In genomic region chrX:10498580-10498979, GRCm38 (mm10) we compare ENCODE assay signal across 27 mouse cellular contexts. TPM values are rescaled to one million over a fixed set of nuclear protein-coding genes. Genes with fewer than 3 reads are reported as not detected.
A peak's percentile ranks its signal among the peaks of the same experiment; 100 is the strongest.
DNase-seq lines count a peak whose midpoint lies in the region; ATAC-seq and TF ChIP-seq lines count a peak whose summit lies in the region.
"Had no signal": no experiment of that assay in that cellular context is flagged by ENCODE, and none has a peak within 500 bp of the region (broad histone marks: within the 10 kb centered on the region; RNA-seq: fewer than 3 reads in every experiment).

No protein-coding gene starts in this region.

- H3K4me3 ChIP-seq in intestine, embryonic 16.5 days (ENCODE audit: low read length) = no peak overlapping the region
- no peak overlapping the region for H3K4me3 ChIP-seq in kidney, postnatal 0 days (replicated peaks; ENCODE audit: low read depth, low read length)
- H3K4me3 ChIP-seq in liver, postnatal 0 days (ENCODE audit: low read depth, low read length) = no peak overlapping the region
- no peak overlapping the region for H3K4me3 ChIP-seq in midbrain, embryonic 10.5 days
- H3K4me3 ChIP-seq in lung, postnatal 0 days (ENCODE audit: low read depth, low read length) = no peak overlapping the region
- H3K4me3 ChIP-seq: forebrain, embryonic 12.5 days; heart, embryonic 15.5 days; limb, embryonic 13.5 days; lung, embryonic 15.5 days; midbrain, embryonic 15.5 days; myocyte; neural tube, embryonic 13.5 days had no signal

- peak overlapping the region; percentile 81 for H3K27ac ChIP-seq in intestine, embryonic 16.5 days (ENCODE audit: low read length)
- H3K27ac ChIP-seq in kidney, postnatal 0 days = no peak overlapping the region
- H3K27ac ChIP-seq in liver, postnatal 0 days (ENCODE audit: low read depth) = no peak overlapping the region; the same call in 1 of the 2 replicates
- no peak overlapping the region for H3K27ac ChIP-seq in midbrain, embryonic 10.5 days (replicated peaks)
- H3K27ac ChIP-seq in lung, postnatal 0 days (ENCODE audit: low read length) = no peak overlapping the region
- H3K27ac ChIP-seq: forebrain, embryonic 12.5 days; heart, embryonic 15.5 days; hindbrain, embryonic 14.5 days; limb, embryonic 13.5 days; lung, embryonic 15.5 days; midbrain, embryonic 15.5 days; neural tube, embryonic 13.5 days had no signal

- H3K9me3 ChIP-seq in intestine, embryonic 16.5 days (ENCODE audit: control insufficient read depth, low read length) = no peaks in the 10 kb centered on the region
- H3K9me3 ChIP-seq in kidney, postnatal 0 days (replicated peaks; ENCODE audit: low read length) = no peaks in the 10 kb centered on the region
- H3K9me3 ChIP-seq in liver, postnatal 0 days (ENCODE audit: low read length) = no peaks in the 10 kb centered on the region
- no peaks in the 10 kb centered on the region for H3K9me3 ChIP-seq in midbrain, embryonic 10.5 days (replicated peaks)
- no peaks in the 10 kb centered on the region for H3K9me3 ChIP-seq in lung, postnatal 0 days (ENCODE audit: low read length)
- H3K9me3 ChIP-seq: forebrain, embryonic 12.5 days; G1E; heart, embryonic 15.5 days; limb, embryonic 13.5 days; lung, embryonic 15.5 days; midbrain, embryonic 15.5 days; neural tube, embryonic 13.5 days had no signal

- no peaks in the 10 kb centered on the region for H3K36me3 ChIP-seq in intestine, embryonic 16.5 days (ENCODE audit: control insufficient read depth, insufficient read depth, low read length)
- H3K36me3 ChIP-seq in kidney, postnatal 0 days (ENCODE audit: insufficient read depth, low read length) = no peaks in the 10 kb centered on the region
- H3K36me3 ChIP-seq in liver, postnatal 0 days (replicated peaks; ENCODE audit: insufficient read depth, low read length) = no peaks in the 10 kb centered on the region
- no peaks in the 10 kb centered on the region for H3K36me3 ChIP-seq in midbrain, embryonic 10.5 days
- H3K36me3 ChIP-seq in lung, postnatal 0 days (ENCODE audit: insufficient read depth, low read length) = no peaks in the 10 kb centered on the region
- H3K36me3 ChIP-seq: forebrain, embryonic 12.5 days; G1E; heart, embryonic 15.5 days; limb, embryonic 13.5 days; lung, embryonic 15.5 days; midbrain, embryonic 15.5 days; neural tube, embryonic 13.5 days had no signal

- H3K9ac ChIP-seq in intestine, embryonic 16.5 days (ENCODE audit: low read depth, low read length) = no peak overlapping the region
- no peak overlapping the region for H3K9ac ChIP-seq in kidney, postnatal 0 days (ENCODE audit: low read depth, low read length)
- H3K9ac ChIP-seq in liver, postnatal 0 days (replicated peaks) = no peak overlapping the region
- no peak overlapping the region for H3K9ac ChIP-seq in lung, postnatal 0 days (replicated peaks; ENCODE audit: low read depth)
- H3K9ac ChIP-seq: forebrain, embryonic 12.5 days; heart, embryonic 15.5 days; hindbrain, embryonic 14.5 days; limb, embryonic 13.5 days; lung, embryonic 15.5 days; midbrain, embryonic 15.5 days; neural tube, embryonic 13.5 days had no signal

- peak; percentile 96 for ATAC-seq in intestine, embryonic 16.5 days
- 0 out of 2 replicates have a peak, but pooled peaks have one; percentile 49 for ATAC-seq in kidney, postnatal 0 days (replicated peaks; ENCODE audit: low FRiP score, low read depth)
- peak; percentile 50; the same call in 1 of the 2 replicates for ATAC-seq in liver, postnatal 0 days
- ATAC-seq in lung, postnatal 0 days = no peak
- ATAC-seq: inflammation-experienced regulatory T-cells, adult 6 months; midbrain, embryonic 15.5 days; Patski had no signal

- no peaks in the 10 kb centered on the region for H3K27me3 ChIP-seq in intestine, embryonic 16.5 days (replicated peaks; ENCODE audit: control insufficient read depth, insufficient read depth, low read length)
- no peaks in the 10 kb centered on the region for H3K27me3 ChIP-seq in kidney, postnatal 0 days (ENCODE audit: insufficient read depth, low read length)
- no peaks in the 10 kb centered on the region for H3K27me3 ChIP-seq in liver, postnatal 0 days (ENCODE audit: insufficient read depth, low read length)
- no peaks in the 10 kb centered on the region for H3K27me3 ChIP-seq in midbrain, embryonic 10.5 days (ENCODE audit: low read depth, poor library complexity, severe bottlenecking)
- H3K27me3 ChIP-seq in lung, postnatal 0 days (replicated peaks; ENCODE audit: insufficient read depth, low read length) = no peaks in the 10 kb centered on the region
- H3K27me3 ChIP-seq: CH12.LX; forebrain, embryonic 12.5 days; heart, embryonic 15.5 days; limb, embryonic 13.5 days; lung, embryonic 15.5 days; midbrain, embryonic 15.5 days; neural tube, embryonic 13.5 days had no signal

- DNase-seq in kidney, adult 8-10 months = peak; percentile 17 to 44
- DNase-seq in kidney, postnatal 10 days = no peak
- no peak for DNase-seq in kidney, postnatal 0 days (ENCODE audit: low spot score)
- no peak for DNase-seq in liver, postnatal 0 days
- no peak for DNase-seq in urinary bladder, postnatal 14 days (ENCODE audit: low spot score)
- no peak for DNase-seq in midbrain, embryonic 10.5 days (ENCODE audit: low spot score)
- DNase-seq in lung, postnatal 0 days (ENCODE audit: low spot score) = no peak
- DNase-seq: B cell, adult 2 months; cerebellum, adult 11-12 months; cerebellum, postnatal 14 days; heart, postnatal 4 days; lung, postnatal 4 days; thymus, adult 2 months; thymus, postnatal 4 days had no signal

- no peak for TF ChIP-seq EP300 in liver, postnatal 0 days (IDR thresholded peaks at IDR 0.05; ENCODE audit: low read depth)
- no peak for TF ChIP-seq EP300 in lung, postnatal 0 days (IDR thresholded peaks at IDR 0.05)

- no peak for TF ChIP-seq CTCF in kidney, postnatal 0 days (IDR thresholded peaks at IDR 0.05; ENCODE audit: low read depth)
- no peak for TF ChIP-seq CTCF in liver, postnatal 0 days (IDR thresholded peaks at IDR 0.05; ENCODE audit: low read depth)
- no peak for TF ChIP-seq CTCF in lung, postnatal 0 days (IDR thresholded peaks at IDR 0.05)

- H3K4me1 ChIP-seq in intestine, embryonic 16.5 days (ENCODE audit: control insufficient read depth, insufficient read depth, low read length) = no peaks in the 10 kb centered on the region
- H3K4me1 ChIP-seq in kidney, postnatal 0 days (replicated peaks; ENCODE audit: insufficient read depth, low read length) = no peaks in the 10 kb centered on the region
- H3K4me1 ChIP-seq in liver, postnatal 0 days (ENCODE audit: insufficient read depth) = no peaks in the 10 kb centered on the region
- H3K4me1 ChIP-seq in midbrain, embryonic 10.5 days = no peaks in the 10 kb centered on the region
- H3K4me1 ChIP-seq in lung, postnatal 0 days (ENCODE audit: insufficient read depth, low read depth, low read length) = no peaks in the 10 kb centered on the region
- H3K4me1 ChIP-seq: forebrain, embryonic 12.5 days; limb, embryonic 13.5 days; lung, embryonic 15.5 days; midbrain, embryonic 15.5 days; neural tube, embryonic 13.5 days had no signal

- WGBS in intestine, embryonic 16.5 days = 62% methylated on average over 2 of the region's 2 CpGs
- 77% methylated on average over 2 of the region's 2 CpGs for WGBS in kidney, postnatal 0 days
- WGBS in liver, postnatal 0 days (ENCODE audit: insufficient replicate concordance) = 69% methylated on average over 2 of the region's 2 CpGs
- 81% methylated on average over 2 of the region's 2 CpGs for WGBS in midbrain, embryonic 10.5 days
- 70% methylated on average over 2 of the region's 2 CpGs for WGBS in lung, postnatal 0 days

- no peak overlapping the region for H3K4me2 ChIP-seq in intestine, embryonic 16.5 days (ENCODE audit: low read depth, low read length)
- H3K4me2 ChIP-seq in kidney, postnatal 0 days (ENCODE audit: low read length) = no peak overlapping the region
- peak overlapping the region; percentile 6; the same call in 1 of the 2 replicates for H3K4me2 ChIP-seq in liver, postnatal 0 days (ENCODE audit: low read depth, low read length)
- H3K4me2 ChIP-seq in lung, postnatal 0 days (replicated peaks; ENCODE audit: low read depth, low read length) = no peak overlapping the region
- H3K4me2 ChIP-seq: forebrain, embryonic 12.5 days; heart, embryonic 15.5 days; hindbrain, embryonic 14.5 days; limb, embryonic 13.5 days; lung, embryonic 15.5 days; midbrain, embryonic 15.5 days; neural tube, embryonic 13.5 days had no signal

RNA-seq across cellular contexts. Expression of gene Tspan7, which starts 13.6 kb away (rescaled TPM):
- 166 and 168 TPM in 2 replicates for polyA plus RNA-seq in intestine, embryonic 16.5 days (2015; fragmentation: Nextera tagmentation; extraction: Ambion mirVana)
- 99.1 and 102 TPM in 2 replicates for polyA plus RNA-seq in kidney, postnatal 0 days (2015; fragmentation: Nextera tagmentation; extraction: Ambion mirVana)
- polyA plus RNA-seq in liver, postnatal 0 days (2015; fragmentation: Nextera tagmentation; extraction: Ambion mirVana) = 44.4 and 46.4 TPM in 2 replicates
- polyA plus RNA-seq in midbrain, embryonic 10.5 days (2016; fragmentation: Nextera tagmentation; extraction: Ambion mirVana) = 71.1 and 77.5 TPM in 2 replicates
- polyA plus RNA-seq in lung, postnatal 0 days (2015; fragmentation: Nextera tagmentation; extraction: Ambion mirVana) = 504 and 549 TPM in 2 replicates
- polyA plus RNA-seq: G1E; inflammation-experienced regulatory T-cells, adult 6 months had no signal

Comparison
In these comparisons a context has a peak if more than half of its experiments do, and no peak if none do; other contexts are left out.
1. DNase-seq: peak in kidney, adult 8-10 months (2 of 2); none in kidney, postnatal 10 days (single experiment), kidney, postnatal 0 days (single experiment), liver, postnatal 0 days (single experiment), urinary bladder, postnatal 14 days (single experiment), midbrain, embryonic 10.5 days (single experiment) and lung, postnatal 0 days (single experiment).